Mouse (Mus musculus) gastrocnemius, adult 2 months (tissue): ENCODE measurements around the gene Ggt1. TPM values are rescaled to one million over a fixed set of nuclear protein-coding genes. Genes with fewer than 3 reads are reported as not detected.
"Not testable (repeated sequence)": the region's sequence is repeated elsewhere in the genome, so short reads cannot be mapped to it uniquely, and the experiment has no call there.

Source experiments
- DNase-seq: peaks from one replicate; pipeline ENCODE4 v3.0.0; 2022
- H3K27ac ChIP-seq: fragments of 200-600 bp; 2 replicates; pipeline ENCODE4 v1.8.1; 2022; ENCODE audit warnings: mild to moderate bottlenecking
- H3K4me3 ChIP-seq: fragments of 200-600 bp; 2 replicates; pipeline ENCODE4 v1.8.1; 2022; ENCODE audit warnings: mild to moderate bottlenecking, moderate library complexity
- CTCF ChIP-seq: fragments of 200-600 bp; IDR thresholded peaks from 2 replicates; pipeline ENCODE4 v1.8.1; 2022; ENCODE audit warnings: antibody characterized with exemption, mild to moderate bottlenecking, moderate library complexity
- intact Hi-C: fragments of 180-260 bp; cut with DNase I; formaldehyde crosslinking; loops from one replicate; pipeline ENCODE4 v1.15.1; 2025
- long read RNA-seq, 2 experiments: library from polyadenylated mRNA; stranded (forward); transcript quantifications; one replicate each; pipeline ENCODE4 v2.0.0; 2021
- total RNA-seq, 2 experiments: library from RNA; stranded (reverse); gene quantifications; 2 replicates each; pipeline ENCODE4 v1.2.3; 2021

Gene Ggt1
- total RNA-seq = not detected
- long read RNA-seq, experiment 1 = 0 reads
- long read RNA-seq, experiment 2 = 0 reads

DNA sequence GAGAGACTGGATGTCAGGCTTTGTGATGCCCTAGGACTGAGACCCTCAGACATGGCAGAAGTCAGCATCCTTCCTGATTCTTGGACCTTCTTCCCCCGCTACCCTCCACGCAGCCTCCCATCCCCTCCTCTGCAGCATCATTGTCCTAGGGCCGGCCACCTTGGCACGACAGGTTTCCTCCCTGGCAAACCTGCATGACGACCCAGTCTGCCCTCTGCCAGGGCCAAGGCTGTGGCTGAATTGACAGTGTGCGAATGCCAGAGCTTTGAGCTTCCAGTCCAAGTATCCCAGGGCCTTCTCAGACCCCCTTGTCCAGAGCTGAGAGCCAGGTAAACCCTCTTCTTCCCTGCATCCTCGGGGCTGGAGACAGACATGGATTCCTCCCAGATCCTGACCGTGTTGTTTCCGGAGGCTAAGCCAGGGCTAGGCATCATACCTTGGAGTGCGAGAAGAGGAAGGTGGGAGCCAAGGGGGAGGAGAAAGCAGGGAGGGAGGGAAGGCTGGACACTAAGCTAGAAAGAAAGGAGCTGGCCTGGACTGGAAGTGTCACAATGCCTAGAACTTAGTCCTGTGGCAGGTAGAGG, at the start of gene Ggt1:
Ggt1 (plus strand) TSS at position 534 of the 584 bp plus-strand sequence.
- no peak for TF ChIP-seq CTCF
- Histone ChIP-seq H3K27ac (peak within 1 kb of the TSS; percentile 49; the same call in 1 of the 2 replicates), H3K4me3 (peak within 1 kb of the TSS; percentile 66; the same call in 1 of the 2 replicates)
- intact Hi-C loops = no loop called here
- DNase-seq = no peak

DNA sequence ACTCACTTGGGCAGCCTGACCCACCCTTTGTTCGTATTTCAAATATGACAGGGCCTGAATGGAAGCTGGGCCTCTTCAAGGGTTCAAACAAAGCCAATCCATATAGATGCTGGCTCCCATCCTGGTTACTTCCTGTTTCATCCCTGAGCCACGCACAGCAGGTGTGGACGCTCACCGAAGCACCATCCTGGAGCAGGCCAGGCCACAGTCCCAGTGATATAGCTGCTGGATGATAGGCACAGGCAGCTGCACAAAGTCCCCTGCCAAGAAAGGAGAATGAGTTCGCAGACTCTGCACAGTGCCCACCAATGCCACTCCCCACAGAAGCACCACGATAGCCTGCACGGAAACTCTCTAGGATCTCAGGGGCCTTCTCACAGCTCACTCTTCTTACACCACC, 49.5 kb upstream of the Ggt1 start:
- intact Hi-C loops = no loop called here
- Histone ChIP-seq H3K4me3 (no peak overlapping the region), H3K27ac (peak overlapping the region; percentile 96)
- TF ChIP-seq CTCF = no peak
- peak; percentile 75 for DNase-seq

DNA sequence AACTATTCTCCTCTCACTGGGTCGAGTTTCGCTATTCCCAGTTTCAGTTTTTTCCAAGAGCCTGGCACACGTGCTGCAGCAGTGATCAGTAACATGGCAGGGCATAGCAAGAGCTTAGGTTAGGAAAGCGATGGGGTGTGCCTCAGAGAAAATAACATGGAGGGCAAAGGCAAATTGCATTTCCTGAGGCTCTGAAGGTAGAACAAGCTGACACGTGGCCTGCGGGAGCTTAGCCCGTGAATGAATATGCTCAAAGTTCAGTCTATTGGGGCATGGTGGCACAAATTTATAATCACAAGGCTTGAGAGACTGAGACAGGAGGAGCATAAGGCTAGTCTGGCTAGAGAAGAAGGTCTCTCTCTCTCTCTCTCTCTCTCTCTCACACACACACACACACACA, 48.6 kb upstream of the Ggt1 start:
- intact Hi-C loops = no loop called here
- DNase-seq = no peak
- Histone ChIP-seq H3K4me3 (peak overlapping the region; percentile 8; the same call in 1 of the 2 replicates), H3K27ac (peak overlapping the region; percentile 96)
- TF ChIP-seq CTCF = no peak

DNA sequence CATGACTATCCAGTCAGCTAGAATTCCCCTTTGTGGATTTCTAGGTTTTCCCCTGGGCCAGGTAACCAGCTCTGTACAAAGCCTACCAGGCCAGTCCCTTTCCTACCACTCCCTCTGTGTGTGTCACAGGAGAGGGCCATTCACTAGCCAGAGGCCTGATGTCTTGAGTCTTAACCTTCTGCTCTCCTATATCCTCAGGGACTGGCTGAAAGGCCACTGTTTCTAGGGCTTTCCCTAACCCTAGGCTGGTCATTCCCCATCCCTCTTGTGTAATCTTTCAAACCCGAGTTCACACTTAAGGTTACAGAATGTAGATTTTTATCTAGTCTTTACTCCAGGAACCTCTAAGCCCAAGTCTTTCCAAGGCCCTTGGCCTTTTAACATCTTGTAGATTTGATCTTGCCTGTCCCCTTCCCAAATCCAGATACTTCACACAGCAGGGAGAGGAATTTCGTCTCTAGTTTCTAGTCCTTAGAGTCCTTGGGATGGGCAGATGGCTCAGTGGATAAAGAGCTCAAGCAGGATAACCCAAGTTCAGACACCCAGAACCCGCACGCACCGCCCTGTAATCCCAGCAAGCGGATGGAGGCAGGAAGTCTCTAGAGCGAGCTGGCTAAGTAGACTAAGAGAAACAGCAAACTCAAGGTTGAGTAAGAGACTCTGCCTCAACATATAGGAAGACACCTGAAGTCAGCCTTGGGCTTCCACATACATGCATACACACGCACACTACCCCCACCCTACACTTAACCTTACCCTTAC, 47.9 kb upstream of the Ggt1 start:
- no peak for TF ChIP-seq CTCF
- peak overlapping the region; percentile 96 for H3K27ac ChIP-seq
- intact Hi-C loops = no loop called here

DNA sequence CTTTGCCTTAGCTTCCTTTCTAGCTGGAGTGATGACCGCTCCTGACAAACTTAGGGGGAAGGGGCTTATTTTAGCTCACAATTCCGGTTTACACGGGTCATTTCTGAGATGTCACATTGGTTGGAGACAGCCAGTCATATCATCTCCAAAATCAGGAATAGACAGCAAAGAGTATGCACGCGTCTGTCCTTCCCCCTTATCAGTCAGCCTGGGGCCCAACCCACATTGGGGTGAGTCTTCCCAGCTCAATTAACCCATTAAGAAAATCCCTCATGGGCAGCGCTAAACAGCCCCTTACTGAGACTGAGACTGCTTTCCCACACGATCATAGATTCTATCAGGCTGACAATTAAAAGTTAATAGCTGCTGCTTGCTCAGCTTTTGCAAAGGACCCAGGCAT, 47.0 kb upstream of the Ggt1 start:
- TF ChIP-seq CTCF = no peak
- intact Hi-C loops = no loop called here
- H3K27ac ChIP-seq = peak overlapping the region; percentile 96
- H3K4me3 ChIP-seq = peak overlapping the region; percentile 94
- peak; percentile 21 for DNase-seq

More for the DNA sequence above, 47.9 kb upstream of the Ggt1 start:
- DNase-seq = peak; percentile 20
- peak overlapping the region; percentile 94 for H3K4me3 ChIP-seq

DNA sequence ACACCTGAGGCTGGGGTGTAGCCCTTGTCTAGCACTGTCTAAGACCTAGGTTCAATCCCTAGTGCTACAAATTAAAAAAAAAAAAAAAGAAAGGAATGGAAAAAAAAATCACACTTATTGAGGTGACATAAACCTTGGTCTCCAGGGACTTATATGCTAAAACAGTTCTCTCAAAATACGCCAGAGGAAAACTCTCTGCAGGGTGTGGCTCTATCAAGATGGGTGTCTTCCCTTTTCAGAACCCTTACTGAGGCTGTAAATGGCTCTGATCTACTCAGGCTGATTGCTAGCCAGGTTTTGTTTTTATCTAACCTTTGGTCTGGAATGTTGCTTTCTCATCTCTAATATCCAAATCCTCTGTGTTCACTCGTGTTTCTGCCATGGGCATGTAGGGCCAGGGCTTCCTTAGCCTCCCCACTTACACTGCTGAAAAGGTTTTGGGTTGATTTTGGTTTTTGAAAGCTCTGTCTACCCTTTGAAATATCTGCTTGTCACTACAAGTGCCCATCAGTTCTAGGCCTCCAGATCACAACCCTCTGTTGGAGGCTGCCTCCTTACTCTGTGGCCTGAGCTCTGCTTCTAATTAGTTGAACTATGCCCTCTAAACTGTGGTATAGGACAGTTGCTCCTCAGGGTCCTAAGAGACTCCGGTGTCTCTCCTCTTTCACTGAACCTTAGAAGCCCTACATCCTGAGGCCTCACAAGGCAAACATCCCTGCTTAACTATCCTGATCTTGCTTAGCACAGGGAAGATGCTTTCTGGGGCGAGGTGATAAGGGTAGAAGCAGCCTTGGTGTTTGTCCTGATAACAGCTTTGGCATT, 46.0 kb upstream of the Ggt1 start:
- DNase-seq = no peak
- H3K27ac ChIP-seq = peak overlapping the region; percentile 96
- no peak for TF ChIP-seq CTCF
- H3K4me3 ChIP-seq = peak overlapping the region; percentile 94
- intact Hi-C loops = no loop called here

DNA sequence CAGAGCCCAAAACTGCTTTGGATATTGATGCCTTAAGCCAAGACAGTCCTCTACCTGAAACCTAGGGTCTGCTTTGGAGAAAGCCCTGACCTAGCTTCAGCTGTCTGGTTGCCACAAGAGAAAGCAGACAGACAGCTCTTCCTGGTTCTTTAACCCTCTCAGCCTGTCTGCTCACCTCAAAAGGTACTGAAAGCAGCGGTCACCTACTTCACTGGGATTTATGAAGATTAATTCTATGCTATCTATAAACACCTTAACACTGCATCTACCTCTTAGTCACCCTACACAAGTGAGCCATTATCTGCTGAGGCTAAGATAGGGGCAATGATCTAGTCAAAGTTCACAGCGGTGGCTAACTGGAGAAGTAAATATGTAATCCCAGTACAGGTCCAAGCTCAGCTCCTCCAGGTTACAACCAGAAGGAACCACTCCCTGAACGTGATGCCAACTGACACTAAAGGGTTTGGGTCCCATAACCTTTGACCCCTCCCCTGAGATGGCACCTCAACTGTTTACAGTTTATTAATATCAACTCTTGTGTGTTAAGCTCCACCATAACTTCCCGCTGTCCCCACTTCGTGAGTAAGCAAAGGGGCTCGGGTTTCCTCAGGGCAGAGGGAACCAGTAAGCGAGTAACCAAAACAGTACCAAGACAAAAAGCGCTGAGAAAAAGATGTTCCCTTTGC, 45.2 kb upstream of the Ggt1 start:
- intact Hi-C loops = no loop called here
- Histone ChIP-seq H3K4me3 (peak overlapping the region; percentile 94), H3K27ac (peak overlapping the region; percentile 96)
- no peak for TF ChIP-seq CTCF
- no peak for DNase-seq

DNA sequence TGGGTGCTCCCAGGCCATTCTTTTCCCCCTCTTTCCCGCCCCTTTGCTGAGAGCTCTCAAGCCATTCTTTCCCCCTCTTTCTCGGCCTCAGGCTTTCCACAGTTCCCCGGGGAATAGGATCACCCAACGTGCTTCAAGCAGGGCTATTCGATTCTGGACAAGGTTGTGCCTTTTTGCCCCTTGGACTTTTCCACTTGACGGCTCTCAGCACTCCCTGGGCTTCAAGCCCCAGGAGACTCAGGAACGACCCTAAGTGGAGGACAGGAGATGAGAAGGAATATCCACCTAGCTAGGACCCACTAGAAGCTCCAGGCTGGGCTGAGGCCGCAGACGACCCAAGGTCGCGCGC, 44.7 kb upstream of the Ggt1 start:
- TF ChIP-seq CTCF = no peak
- H3K4me3 ChIP-seq = peak overlapping the region; percentile 94
- DNase-seq = no peak
- peak overlapping the region; percentile 96 for H3K27ac ChIP-seq
- intact Hi-C loops = no loop called here

DNA sequence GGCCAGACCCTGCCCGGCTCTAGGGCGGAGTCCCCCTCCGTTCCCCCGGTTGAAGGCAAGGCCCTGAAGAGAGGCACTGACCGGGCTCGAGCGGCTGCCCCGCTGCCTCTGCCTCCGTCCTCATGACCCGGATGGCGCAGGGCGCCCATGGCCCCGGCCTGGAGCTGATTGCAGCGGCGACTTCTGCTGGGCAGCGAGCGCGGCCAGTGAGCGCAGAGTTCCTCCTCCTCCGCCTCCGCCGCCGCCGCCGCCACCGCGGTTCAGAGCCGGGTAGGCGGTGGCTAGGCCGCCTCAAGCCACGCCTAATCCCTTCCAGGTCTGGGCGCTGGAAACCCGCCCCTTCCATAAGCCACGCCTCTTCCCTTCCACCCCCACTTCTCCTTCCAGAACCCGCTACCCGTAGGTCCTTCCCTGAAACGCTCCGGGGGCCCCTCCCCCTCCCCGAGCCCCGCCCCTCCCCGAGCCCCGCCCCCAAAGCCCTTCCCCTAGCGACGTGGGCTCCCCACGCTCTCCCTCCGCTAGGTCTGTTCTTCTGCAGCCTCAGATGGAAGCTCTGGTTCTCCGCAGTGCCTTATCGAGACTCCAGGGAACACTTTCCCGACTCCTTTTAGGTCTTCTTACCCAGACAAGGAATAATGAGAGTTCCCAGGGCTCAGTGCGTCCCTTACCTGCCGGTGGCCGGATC, 44.2 kb upstream of the Ggt1 start, which contains the start of gene Snrpd3:
Snrpd3 (plus strand) TSS at position 479 of the 685 bp plus-strand sequence.
- Histone ChIP-seq H3K4me3 (peak within 1 kb of the TSS; percentile 94), H3K27ac (peak within 1 kb of the TSS; percentile 96)
- intact Hi-C loops = no loop called here
- DNase-seq = peak; percentile 97
- no peak for TF ChIP-seq CTCF

DNA sequence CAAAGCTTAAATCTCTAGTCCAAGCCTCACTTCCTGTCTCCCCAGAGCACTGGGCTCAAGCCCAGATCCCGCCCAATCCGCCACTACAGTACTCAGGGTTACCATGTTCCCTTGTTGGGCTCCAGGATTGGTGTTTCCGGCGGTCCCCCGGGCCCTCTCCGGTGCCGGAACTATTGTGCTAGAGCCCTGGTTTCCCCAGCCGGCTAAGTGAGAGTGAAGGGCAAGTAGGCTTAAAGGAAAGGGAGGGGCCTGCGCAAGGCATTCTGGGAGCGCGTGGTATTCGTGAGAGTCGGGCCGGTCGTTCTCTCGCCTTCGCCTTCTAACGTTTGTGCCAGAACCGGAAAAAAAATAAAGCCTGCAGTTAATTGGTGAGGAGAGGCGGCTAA, 43.7 kb upstream of the Ggt1 start, which contains the start of gene Gucd1:
Gucd1 (minus strand) TSS at position 215 of the 386 bp plus-strand sequence.
- H3K4me3 ChIP-seq = peak within 1 kb of the TSS; percentile 94
- H3K27ac ChIP-seq = peak within 1 kb of the TSS; percentile 96
- no peak for TF ChIP-seq CTCF
- intact Hi-C loops = no loop called here
- peak; percentile 98 for DNase-seq

DNA sequence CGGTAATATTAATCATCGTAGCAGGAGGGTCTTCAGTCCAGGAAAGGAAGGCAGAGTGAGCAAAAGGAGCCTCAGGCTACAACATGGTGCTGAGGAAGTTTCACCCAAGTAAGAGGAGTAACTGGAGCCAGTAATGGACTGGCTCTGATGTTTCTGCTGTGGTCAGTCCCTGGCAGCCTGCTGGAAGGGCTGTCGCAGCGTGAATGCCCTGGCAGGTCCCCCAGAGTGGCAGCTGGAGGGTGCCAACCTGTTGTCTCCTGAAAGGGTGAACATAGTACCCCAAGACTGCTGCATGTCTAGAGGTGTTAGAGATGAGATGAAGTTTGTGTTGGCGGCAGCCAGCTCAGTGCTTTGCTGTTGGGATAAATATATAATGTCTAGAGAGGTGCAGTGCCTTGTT, 40.8 kb upstream of the Ggt1 start:
- intact Hi-C loops = no loop called here
- peak; percentile 76 for DNase-seq
- TF ChIP-seq CTCF = no peak
- peak overlapping the region; percentile 94 for H3K4me3 ChIP-seq
- H3K27ac ChIP-seq = peak overlapping the region; percentile 96

DNA sequence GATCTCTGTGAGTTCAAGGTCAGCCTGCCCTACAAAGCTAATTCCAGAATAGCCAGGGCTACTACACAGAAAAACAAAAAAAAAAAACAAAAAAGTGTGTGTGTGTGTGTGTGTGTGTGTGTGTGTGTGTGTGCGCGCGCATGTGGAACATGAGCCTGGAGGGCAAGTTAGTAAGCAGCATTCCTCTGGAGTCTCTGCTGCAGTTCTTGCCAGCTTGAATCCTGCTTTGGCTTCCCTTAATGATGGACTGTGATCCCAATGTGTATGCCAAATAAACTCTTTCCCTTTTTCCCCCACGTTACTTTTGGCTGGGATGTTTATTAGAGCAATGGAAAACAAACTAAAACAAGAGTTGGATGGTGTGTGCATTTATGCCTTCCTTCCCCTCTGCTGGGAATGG, 39.8 kb upstream of the Ggt1 start:
- DNase-seq = peak; percentile 15
- H3K27ac ChIP-seq = peak overlapping the region; percentile 96
- TF ChIP-seq CTCF = no peak
- intact Hi-C loops = no loop called here
- peak overlapping the region; percentile 9; the same call in 1 of the 2 replicates for H3K4me3 ChIP-seq

DNA sequence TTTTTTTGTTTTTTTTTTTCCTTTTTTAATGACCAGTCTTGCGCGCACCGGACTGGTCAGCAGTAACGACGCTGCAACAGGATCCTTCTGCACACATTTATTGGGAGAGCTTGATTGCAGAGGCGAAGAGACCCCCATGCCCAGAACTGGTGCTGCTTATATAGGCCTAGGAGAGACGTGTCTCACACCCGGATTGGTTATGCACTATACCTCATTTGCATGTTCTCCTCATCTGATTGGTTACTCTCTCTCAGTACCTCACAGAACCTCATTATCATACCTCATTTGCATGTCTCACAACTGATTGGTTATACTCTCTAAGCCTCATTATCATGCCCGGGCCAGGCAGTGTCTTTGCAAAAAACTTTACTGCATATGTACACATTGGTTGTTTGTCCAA, 36.0 kb upstream of the Ggt1 start:
- H3K27ac ChIP-seq, intact Hi-C loops, H3K4me3 ChIP-seq, DNase-seq: not testable (repeated sequence)
